Mouse (Mus musculus) adipocyte (in vitro differentiated cells): ENCODE data around the gene Gdf2.
A peak's percentile ranks its signal among the peaks of the same experiment; 100 is the strongest.

ENCODE experiments used
- DNase-seq: peaks from one replicate; pipeline ENCODE4 v3.0.0-alpha.2; 2016; ENCODE audit warnings: low spot score

The Gdf2 gene

DNA sequence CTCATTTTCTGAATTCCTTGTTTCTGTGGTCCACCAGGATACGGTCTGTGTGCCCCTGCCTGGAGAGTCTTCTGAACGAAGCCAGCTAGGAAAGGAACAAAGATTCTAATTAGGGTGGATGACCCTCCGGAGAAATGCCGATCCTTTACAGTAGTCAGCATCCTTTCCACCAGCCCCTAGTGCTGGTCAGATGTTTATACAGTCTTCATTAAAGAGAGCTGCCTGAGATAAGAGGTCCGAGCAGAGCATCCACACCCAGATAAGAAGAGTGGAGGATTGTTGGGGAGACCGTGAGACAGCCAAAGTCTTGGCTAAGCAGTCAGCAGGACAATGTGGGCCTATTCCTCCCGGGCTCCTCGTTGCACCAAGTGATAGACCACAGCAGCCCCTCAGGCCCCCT, at the start of gene Gdf2:
TSS of gene Gdf2 (plus strand) at position 301 of the 400 bp plus-strand sequence.
- no peak for DNase-seq

DNA sequence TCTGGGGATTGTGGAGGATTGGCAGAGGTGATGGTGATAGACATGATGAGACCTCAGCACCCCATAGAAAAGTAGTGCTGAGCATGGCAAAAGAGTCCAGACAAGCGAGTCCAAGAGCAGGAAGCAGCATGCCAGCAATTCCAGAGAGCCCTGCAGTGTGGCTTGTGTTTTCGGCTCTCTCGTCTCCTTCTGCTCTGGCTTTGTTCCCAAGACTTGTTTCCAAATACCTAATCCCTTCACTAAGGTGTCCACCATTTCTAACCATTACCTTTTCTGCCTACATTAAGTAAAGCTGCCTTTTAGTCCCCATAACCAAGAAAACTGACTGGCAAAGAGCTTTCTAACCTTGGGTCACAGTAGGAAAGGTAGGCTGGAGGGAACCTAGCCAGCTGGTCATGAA, 49.3 kb upstream of the Gdf2 start:
- no peak for DNase-seq

DNA sequence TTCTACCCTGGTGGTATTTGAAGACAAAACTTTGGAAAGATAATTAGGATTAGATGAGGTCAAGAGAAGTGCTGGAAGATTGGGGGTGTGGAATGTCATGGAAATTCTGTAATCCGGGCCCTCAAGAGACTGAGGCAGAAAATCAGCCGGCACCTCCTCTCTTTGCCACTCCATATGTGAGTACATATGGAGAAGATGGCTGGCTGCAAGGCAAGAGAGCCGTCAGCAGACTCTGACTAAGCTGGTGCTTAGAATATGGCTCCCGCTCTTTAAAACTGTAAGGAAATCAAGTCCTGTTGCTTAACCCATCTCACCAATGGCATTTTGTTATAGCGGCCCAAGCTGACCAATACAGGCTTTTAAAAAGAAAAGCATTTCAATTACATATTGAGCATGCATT, 45.1 kb upstream of the Gdf2 start:
- no peak for DNase-seq

DNA sequence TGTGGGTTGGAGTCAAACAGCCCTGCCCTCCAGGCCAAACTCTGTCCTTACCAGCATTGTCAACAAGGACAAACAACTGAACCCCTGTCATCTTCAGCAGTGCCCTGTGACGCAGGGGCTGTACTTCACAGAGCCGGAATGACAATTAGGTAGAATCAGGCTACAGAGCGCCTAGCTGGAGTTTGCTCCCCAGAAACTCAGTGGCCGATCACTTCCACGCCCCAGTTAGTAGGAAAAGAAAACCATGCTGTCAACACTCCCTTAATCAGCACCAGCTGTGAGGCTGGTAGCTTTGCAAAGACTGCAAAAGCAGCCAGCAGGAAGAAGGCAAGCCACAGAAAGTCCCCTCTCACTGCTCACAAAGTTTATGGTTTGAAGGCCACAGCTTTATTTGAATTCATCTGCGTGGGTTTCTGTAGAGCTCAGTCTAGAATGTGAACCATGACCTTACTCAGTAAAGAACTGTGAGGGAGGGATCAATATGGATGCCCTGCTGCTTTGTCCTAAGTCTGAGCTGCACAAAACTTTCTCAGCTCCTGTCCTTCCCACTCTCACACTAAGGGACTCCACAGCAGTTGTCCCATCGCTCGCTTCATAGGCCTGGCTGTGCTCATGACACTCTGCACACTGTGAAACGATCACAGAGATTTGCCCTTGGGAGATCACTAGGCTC, 44.1 kb upstream of the Gdf2 start:
- no peak for DNase-seq

DNA sequence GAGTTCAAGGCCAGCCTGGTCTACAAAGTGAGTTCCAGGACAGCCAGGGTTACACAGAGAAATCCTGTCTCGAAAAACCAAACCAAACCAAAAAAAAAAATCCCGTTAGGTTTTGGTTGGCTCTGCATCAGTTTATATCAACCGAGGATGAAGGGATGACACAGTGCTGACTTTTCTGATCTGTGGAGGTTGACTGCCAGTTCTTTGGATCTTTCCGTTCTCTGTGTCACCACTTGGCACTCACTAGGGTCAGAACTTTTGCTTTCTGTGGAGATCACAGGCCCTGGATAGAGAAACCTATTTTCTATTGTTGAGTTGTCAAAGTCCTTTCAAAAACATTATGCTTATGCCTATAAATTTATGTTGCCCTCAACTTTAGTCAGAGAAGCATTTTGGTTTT, 38.1 kb upstream of the Gdf2 start:
- no peak for DNase-seq

DNA sequence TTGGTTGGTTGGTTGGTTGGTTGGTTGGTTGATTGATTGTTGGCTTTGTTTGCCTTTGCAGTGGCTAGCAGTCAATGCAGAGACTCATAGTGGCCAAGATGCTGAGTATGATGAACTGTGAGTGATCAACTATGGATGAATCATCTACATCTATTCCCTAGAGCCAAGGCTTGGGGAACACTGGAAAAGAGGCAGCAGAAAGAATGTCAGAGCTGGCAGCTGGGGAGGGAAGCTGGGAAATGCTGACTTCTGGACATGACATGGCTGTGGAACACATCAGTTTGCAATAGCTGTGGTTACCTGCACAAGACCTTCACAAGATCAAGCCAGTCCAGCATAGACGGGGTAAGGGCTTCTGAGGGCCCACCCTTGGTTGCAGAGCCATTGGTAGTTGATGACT, 37.6 kb upstream of the Gdf2 start:
- no peak for DNase-seq

DNA sequence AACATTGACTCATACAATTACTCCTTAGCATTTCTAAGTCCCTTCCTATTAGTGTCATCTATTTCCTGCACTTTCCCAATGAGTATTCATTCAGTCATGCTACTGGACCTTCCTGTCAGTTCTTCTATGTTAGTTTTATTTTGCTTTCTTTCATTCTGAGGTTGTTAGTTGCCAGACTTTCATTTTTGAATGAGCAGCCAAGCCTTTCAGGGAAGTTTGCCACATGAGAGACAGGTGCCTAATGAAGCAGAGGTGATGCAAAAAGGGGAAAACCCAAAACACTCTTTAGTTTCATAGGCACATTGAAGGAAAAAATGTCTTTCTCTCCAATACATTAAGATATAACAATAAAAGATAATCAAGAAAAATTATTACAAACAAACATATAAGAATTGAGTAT, 36.0 kb upstream of the Gdf2 start:
- no peak for DNase-seq

DNA sequence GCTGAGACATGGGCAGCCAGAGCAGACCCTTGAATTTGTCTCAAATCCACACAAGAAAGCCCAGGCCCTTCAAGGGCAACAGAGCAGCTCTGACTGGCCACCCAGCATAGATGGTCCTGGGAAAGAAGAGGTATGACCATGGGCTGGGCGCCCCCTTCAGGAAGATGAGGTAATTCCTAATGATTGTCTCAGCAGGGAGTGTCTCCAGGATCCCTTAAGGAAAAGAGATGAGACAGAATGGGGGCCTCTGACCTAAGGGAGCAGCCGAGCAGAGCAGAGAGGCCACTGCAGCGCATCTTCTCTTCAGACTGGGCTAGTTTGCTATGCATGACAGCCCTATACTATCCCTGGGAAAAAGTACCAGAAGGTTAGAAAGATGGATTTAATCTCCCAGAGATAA, 27.1 kb upstream of the Gdf2 start:
- no peak for DNase-seq

DNA sequence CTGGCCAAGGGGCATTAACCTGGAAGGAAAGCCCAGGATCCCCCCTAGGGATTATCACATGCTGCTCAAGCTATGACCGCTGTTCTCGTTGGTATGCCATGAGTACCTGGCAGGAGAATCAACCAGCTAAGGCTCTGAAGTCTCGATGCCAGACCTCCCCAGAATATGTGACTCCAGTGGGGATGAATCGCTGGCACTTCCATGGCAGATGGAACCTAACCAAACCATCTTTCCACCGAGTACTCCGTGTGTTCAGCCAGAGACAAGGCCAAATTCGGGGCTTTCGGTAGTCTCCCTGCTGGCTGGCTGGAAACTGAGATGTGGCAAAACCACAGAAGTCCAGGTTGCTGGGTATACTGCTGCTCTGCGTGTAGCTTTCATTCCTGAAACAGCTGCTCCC, 26.6 kb upstream of the Gdf2 start:
- DNase-seq = no peak

DNA sequence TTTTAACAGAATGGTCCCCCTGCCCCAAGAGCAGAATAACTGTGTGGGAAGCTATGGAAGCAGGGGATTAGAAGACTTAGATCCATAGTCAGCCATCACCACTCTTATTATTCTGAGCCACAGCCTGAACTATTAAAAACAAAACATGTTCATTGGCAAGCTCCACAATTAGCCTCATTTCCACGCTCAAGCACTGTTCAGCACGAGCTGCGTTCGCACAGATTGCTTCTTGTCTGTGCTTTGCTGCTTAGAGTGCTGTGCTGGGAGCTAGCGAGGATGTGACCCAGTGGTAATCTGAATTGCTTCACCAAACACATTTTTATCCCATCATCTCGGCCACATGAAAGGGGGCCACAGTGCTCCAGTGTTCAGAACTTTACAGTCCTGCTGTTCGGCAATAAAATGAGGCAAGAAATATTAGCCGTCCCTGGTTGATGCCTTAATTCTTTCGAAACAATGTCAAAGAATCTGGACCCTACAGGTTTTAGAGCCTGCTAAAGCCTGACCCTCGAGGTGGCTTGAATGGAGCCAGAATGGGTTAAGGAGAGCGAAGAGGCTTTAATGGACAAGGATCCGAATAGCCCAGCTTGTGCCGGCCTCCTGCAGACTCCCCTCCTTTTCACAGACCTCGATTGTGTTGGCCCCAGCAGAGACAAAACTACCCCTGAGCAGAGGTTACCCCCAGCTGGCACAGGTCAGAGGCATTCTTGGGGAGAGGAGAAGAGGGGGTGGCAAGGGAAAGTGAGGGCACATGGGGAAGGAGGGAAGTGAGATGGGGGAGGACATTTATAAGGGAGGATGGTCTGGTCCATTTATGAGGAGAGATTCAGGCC, 19.9 kb upstream of the Gdf2 start:
- DNase-seq = no peak

DNA sequence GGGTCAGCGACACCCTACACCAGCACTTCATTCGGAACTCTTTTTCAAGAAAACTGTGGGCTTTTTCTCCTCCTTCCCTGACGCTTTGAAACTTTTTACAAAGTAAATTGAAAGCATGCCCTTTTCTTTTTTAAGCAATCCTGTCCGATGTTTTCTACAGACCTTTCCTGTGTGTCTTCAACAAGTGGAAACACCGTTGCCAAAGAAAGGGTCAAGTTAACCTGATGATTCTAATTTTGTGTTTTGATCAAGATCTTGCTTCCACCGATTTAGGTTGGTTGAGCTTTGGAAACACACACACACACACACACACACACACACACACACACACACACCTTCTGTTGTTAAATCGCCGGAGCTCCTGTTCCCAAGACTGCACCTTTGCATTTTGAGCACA, 18.1 kb upstream of the Gdf2 start:
- DNase-seq = no peak

DNA sequence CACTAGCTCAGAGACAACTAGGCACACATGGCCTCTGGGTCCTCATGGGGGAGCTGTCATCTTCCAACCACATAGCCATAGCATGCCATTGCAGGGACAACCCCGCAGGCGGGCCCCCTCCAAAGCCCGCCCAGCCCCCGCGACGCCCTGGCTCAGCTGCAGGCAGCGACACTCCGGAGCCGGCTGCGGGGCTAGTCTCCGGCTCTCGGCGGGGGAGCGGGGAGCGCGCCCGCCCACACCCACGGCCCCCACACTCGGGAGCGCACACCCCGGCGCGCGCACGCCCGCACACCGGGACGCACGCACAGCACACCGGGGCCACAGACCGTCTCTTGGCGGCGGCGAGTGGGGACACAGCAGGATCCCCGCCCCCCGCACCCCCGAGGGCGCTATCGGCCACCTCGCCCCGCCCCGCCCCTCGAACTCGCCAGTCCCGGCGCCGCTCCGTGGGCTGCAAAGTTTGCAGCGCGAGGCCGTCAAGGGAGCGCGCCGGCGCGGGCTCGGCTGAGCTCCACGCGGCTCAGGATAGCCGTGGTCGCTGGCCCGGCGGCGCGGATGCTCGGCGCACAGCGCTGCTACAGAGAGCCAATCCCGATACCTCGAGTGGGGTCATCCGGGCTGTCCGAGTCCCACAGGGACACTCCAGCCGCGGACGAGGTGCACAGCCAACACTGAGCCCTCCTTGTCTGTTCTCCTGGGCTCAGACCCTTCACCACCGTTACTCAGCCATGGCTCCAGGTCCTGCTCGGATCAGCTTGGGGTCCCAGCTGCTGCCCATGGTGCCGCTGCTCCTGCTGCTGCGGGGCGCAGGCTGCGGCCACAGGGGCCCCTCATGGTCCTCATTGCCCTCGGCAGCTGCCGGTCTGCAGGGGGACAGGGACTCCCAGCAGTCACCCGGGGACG, 17.4 kb upstream of the Gdf2 start, which contains the start of gene Gdf10:
TSS of gene Gdf10 (plus strand) at position 420 of the 903 bp plus-strand sequence.
- DNase-seq = no peak

DNA sequence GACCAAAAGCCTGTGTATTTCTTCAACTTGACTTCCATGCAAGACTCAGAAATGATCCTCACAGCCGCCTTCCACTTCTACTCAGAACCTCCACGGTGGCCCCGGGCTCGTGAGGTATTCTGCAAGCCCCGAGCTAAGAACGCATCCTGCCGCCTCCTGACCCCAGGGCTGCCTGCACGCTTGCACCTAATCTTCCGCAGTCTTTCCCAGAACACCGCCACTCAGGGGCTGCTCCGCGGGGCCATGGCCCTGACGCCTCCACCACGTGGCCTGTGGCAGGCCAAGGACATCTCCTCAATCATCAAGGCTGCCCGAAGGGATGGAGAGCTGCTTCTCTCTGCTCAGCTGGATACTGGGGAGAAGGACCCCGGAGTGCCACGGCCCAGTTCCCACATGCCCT, 9.0 kb upstream of the Gdf2 start:
- no peak for DNase-seq

DNA sequence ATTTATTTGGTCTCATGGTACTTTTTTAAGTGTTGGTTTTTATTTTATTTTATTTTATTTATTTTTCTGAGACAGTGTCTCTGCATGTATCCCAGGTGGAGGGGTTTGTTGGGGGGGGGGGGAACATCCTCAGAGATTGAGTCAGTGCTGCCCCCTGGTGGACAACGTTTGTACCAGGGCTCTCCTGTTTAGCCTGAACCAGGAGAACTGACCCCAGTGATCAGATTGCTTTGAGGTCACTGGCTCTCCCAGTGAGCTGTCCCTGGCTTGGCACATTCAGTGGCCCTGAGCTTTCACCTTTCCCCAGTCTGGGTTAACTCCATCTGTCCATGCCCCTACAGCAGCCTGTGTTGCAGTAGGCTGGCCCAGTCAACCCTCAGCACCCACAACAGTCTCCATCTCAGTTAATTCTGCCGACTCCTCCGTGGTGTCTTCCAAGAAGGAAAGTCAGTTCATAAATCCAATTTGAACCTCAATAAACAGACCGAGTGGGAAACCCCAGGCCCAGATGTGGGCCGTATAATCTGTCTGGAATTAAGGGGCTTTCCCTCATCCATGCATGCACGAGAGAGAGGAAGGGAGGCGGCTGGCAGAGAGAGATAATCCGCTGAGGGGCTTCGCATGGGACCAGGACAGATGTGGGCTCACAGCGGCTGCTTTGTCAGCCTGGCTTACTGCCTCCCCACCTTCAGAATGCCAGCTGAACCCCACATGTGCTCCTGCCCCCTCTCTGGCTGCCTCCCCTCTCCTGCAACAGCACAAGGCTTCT, 7.7 kb upstream of the Gdf2 start:
- peak; percentile 32 for DNase-seq

DNA sequence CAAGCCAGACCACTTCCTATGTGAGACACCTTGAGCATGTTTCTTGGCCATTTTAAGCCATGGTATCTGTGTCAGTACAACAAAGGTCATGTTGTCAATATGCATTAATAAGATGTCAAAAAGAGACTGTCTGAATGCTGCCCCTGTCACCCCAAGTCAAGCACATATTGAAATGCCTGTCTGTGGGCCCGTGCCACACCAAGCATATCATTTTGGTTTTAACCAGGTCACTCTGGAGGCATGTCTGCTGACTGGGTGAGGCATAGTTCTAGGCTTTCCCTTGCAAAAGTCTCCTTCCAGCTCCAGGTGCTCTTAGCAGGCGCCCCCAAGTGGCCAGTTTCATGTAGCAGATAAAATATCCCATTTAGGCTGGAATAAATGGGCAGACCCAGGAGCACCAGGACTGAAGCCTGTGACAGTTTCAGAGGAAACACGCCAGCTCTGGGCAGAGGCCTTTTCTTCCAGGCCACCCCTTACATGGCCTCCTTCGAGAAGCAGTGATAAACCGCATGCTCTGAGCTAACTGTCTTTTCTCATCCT, 7.0 kb upstream of the Gdf2 start:
- peak; percentile 18 for DNase-seq

DNA sequence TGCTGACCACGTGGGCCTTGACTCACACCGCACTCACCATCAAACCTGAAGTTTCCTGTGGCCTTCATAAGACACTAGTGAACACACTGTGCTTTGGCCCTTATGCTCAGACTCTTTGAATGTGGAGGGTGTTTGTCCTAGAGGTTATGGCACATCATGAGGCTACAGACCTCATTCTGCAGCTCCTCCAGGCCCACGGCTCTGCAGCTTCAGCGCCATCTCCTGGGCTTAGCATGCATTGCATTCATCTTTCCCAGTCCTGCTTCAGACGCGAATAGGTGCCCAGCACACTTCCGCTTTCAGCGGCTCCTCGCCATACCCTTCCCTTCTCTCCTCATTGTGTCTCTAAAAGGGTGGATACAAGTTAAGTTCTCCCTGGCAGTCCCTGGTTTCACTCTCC, 1.7 kb upstream of the Gdf2 start:
- DNase-seq = no peak

DNA sequence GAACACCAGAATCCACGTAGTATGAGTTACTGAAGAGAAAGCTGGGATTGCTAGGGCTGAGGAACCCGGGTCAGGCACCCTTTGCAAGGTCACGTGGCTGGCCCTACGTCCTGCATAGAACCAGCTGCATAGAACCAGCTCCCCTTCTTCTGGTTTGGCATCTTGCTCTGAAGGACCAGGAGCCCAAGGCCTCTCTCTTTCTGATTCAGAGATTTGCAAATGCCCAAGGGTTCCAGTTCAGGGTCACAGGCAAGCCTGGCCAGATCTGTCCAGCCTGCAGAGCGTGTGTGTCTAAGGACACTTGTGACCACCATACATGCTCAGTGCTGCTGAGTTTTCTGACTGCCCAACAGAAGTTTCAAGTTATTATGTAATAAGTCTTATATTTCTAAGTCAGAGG, 1.4 kb downstream of the Gdf2 start:
- no peak for DNase-seq

DNA sequence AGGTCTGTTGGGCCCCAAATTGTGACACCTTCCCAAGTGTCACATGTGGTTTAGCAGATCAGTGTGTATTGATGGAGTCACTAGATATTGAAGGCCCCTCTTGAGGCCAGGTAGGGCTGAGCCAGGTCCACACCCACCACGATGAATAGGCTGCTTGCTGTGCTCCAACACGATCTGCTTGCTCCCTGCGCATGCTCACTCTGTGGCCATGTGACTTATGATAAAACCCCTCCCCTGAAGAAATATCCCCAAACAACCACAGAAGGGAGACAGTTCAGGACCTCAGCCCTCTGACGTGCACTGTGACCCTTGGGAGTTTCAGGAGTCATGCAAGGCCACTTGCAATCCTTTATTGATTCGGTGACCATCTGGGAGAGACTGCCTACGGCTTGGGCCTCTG, 5.3 kb downstream of the Gdf2 start:
- no peak for DNase-seq

DNA sequence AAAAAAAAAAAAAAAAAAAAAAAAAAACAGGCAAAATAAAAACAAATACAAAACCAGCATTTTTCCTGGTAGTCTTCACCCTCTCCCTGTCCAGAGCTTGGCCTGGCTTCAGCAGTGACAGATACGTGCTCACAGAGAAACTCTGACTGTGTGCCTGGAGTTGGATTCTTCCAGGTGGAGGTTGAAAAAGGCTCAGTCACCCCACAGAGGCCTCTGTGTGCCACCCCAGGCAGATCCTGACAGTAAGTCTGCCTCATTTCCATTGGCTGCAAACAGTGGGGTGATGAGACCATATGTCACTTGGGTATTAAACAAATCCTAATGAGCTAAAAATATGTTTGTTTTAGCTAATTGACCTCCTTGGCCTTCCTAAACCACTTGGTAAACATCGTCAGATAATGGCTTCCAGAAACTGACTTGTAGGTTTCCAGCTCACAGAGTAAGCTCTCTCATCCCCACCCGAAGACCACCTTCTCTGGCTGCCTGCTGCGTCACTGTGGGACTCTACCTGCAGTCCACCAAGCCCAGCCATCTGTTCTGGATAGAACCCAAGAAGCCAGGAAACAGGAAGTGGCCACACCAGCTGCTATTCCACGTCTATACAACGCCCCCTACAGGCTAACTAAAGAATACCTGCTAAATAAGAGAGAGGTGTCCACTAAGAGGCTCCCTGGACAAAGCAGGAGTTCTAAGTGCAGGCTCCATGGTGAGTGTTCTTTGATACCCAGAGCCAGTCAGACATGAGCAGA, 11.6 kb downstream of the Gdf2 start:
- DNase-seq = no peak

DNA sequence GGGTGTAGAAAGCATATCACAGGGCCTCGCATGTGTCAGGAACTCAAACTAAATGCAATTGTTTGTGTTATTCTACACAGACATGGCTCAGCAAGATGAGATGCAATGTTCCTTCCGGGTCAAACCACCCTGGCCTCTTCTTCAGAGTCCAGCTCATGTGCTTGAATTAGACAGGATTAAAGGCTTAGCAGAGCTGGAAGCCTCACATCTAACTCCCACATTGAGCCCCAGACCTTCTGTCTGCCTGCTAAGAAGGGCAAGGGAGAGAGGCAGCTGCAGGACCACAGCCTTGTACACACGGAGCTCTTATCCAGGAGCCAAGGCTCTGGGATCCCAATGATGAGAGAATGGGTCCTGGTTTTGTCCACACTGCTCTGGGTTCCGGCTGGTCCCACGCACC, 12.9 kb downstream of the Gdf2 start, which contains the start of gene Rbp3:
TSS of gene Rbp3 (plus strand) at position 243 of the 400 bp plus-strand sequence.
- no peak for DNase-seq

DNA sequence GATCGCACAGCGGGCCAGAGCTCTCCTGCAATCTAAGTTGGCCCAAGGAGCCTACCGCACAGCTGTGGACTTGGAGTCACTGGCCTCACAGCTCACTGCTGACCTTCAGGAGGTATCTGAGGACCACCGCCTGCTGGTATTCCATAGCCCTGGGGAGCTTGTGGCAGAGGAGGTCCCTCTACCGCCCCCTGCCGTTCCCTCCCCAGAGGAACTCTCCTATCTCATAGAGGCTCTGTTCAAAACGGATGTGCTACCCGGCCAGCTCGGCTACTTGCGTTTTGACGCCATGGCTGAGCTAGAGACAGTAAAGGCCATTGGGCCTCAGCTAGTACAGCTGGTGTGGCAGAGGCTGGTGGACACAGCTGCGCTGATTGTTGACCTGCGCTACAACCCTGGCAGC, 15.2 kb downstream of the Gdf2 start:
- no peak for DNase-seq
